Mouse (Mus musculus) midbrain, postnatal 0 days (tissue): Measurements from ENCODE around the gene Cdh13. TPM values are rescaled to one million over a fixed set of nuclear protein-coding genes. Genes with fewer than 3 reads are reported as not detected.

Experiments used
- ATAC-seq: fragments of 200-750 bp; cut with Nextera tagmentation; 2 replicates; pipeline ENCODE4 v1.8.0; 2017; ENCODE audit warnings: moderate number of reproducible peaks, mild to moderate bottlenecking, moderate TSS enrichment, moderate library complexity; ENCODE audit not compliant: low FRiP score
- DNase-seq: peaks from one replicate; pipeline ENCODE4 v3.0.0-alpha.2; 2015; ENCODE audit warnings: low spot score
- H3K27ac ChIP-seq: fragments of 300-500 bp; sonication (generic); 2 replicates; pipeline ENCODE4 v1.5.1; 2014; ENCODE audit warnings: low read depth, mild to moderate bottlenecking, low read length, mixed read lengths
- H3K27me3 ChIP-seq: fragments of 300-500 bp; sonication (generic); 2 replicates; pipeline ENCODE4 v1.6.1; 2014; ENCODE audit warnings: low read length, control low read depth, mixed read lengths; ENCODE audit not compliant: insufficient read depth
- H3K36me3 ChIP-seq: fragments of 300-500 bp; sonication (generic); 2 replicates; pipeline ENCODE4 v1.6.1; 2014; ENCODE audit warnings: low read length, control low read depth, mixed read lengths; ENCODE audit not compliant: insufficient read depth
- H3K4me1 ChIP-seq: fragments of 300-500 bp; sonication (generic); 2 replicates; pipeline ENCODE4 v1.6.1; 2014; ENCODE audit warnings: mild to moderate bottlenecking, control low read depth, antibody characterized with exemption, low read length, mixed read lengths; ENCODE audit not compliant: insufficient read depth
- H3K4me2 ChIP-seq: fragments of 300-500 bp; sonication (generic); 2 replicates; pipeline ENCODE4 v1.6.1; 2014; ENCODE audit warnings: low read depth, mild to moderate bottlenecking, low read length, mixed read lengths; ENCODE audit not compliant: poor library complexity, severe bottlenecking
- H3K4me3 ChIP-seq: fragments of 300-500 bp; sonication (generic); 2 replicates; pipeline ENCODE4 v1.5.1; 2014; ENCODE audit warnings: low read depth, mild to moderate bottlenecking, low read length, moderate library complexity
- H3K9ac ChIP-seq: fragments of 300-500 bp; sonication (generic); replicated peaks from 2 replicates; pipeline ENCODE4 v1.6.1; 2014; ENCODE audit warnings: mild to moderate bottlenecking, low read length, moderate library complexity, mixed read lengths; ENCODE audit not compliant: poor library complexity, severe bottlenecking
- H3K9me3 ChIP-seq: fragments of 300-500 bp; sonication (generic); 2 replicates; pipeline ENCODE4 v1.6.1; 2016; ENCODE audit warnings: low read length, control low read depth
- CTCF ChIP-seq: IDR thresholded peaks from 2 replicates; pipeline ENCODE4 v1.5.1; 2016; ENCODE audit warnings: antibody characterized with exemption, mild to moderate bottlenecking
- WGBS: fragments of 180-500 bp; shearing (Covaris S2); extraction: QIAGEN DNeasy Blood & Tissue Kit; methylation state at CpG from one replicate; pipeline ENCODE4 v1.1.7; 2014; 5-methylcytosine and 5-hydroxymethylcytosine counted together
- polyA plus RNA-seq: library from polyadenylated mRNA; unstranded; fragments of >200 nt; fragmentation: Nextera tagmentation; extraction: Ambion mirVana; gene quantifications from 2 replicates; pipeline ENCODE4 v1.2.1, GENCODE M21; 2015
- total RNA-seq: library from RNA; depleted of rRNA; stranded (reverse); fragments of >200 nt; gene quantifications from 2 replicates; pipeline ENCODE4 v1.2.3, GENCODE M21; 2014

Cdh13 gene
- total and polyA plus RNA-seq, 2 experiments from 2014 or later = 199 to 203 TPM

- Histone ChIP-seq H3K36me3 (no peaks in the 10 kb centered on the region), H3K27ac (no peak overlapping the region), H3K4me2 (no peak overlapping the region), H3K9ac (no peak overlapping the region), H3K27me3 (no peaks in the 10 kb centered on the region), H3K9me3 (no peaks in the 10 kb centered on the region), H3K4me1 (no peaks in the 10 kb centered on the region), H3K4me3 (no peak overlapping the region)
- ATAC-seq (no peak), DNase-seq (no peak)
- 80% methylated on average over 8 of the region's 8 CpGs for WGBS
- TF ChIP-seq CTCF = no peak
Measured at GRCm38 (mm10) chr8:118444651-118445207, 161.2 kb downstream of the Cdh13 start.

GRCm38 (mm10) chr8:118446516-118446915 lies 163.0 kb downstream of the Cdh13 start:
- no peaks in the 10 kb centered on the region for H3K27me3 ChIP-seq
- H3K9me3 ChIP-seq = no peaks in the 10 kb centered on the region
- WGBS = 76% methylated on average over 9 of the region's 9 CpGs
- H3K4me2 ChIP-seq = no peak overlapping the region
- DNase-seq (no peak), ATAC-seq (no peak)
- no peak for TF ChIP-seq CTCF
- H3K4me3 ChIP-seq = no peak overlapping the region
- no peaks in the 10 kb centered on the region for H3K36me3 ChIP-seq
- no peak overlapping the region for H3K27ac ChIP-seq
- no peak overlapping the region for H3K9ac ChIP-seq
- H3K4me1 ChIP-seq = no peaks in the 10 kb centered on the region

- no peak overlapping the region for H3K9ac ChIP-seq
- TF ChIP-seq CTCF = no peak
- no peak overlapping the region for H3K4me2 ChIP-seq
- H3K36me3 ChIP-seq = no peaks in the 10 kb centered on the region
- no peaks in the 10 kb centered on the region for H3K27me3 ChIP-seq
- ATAC-seq = no peak
- DNase-seq = no peak
- no peaks in the 10 kb centered on the region for H3K9me3 ChIP-seq
- H3K4me1 ChIP-seq = no peaks in the 10 kb centered on the region
- no peak overlapping the region for H3K4me3 ChIP-seq
- no peak overlapping the region for H3K27ac ChIP-seq
- 86% methylated on average over 6 of the region's 6 CpGs for WGBS
Measured at GRCm38 (mm10) chr8:118448011-118448410, 164.5 kb downstream of the Cdh13 start.

- Histone ChIP-seq H3K27ac (no peak overlapping the region), H3K4me1 (no peaks in the 10 kb centered on the region)
- no peak for ATAC-seq
Measured at GRCm38 (mm10) chr8:118452445-118453103, 169.0 kb downstream of the Cdh13 start.

GRCm38 (mm10) chr8:118455245-118455644 lies 171.7 kb downstream of the Cdh13 start:
- no peak for TF ChIP-seq CTCF
- H3K36me3 ChIP-seq = no peaks in the 10 kb centered on the region
- no peak overlapping the region for H3K27ac ChIP-seq
- ATAC-seq (no peak), DNase-seq (no peak)
- no peak overlapping the region for H3K4me3 ChIP-seq
- H3K4me1 ChIP-seq = no peaks in the 10 kb centered on the region
- H3K27me3 ChIP-seq = no peaks in the 10 kb centered on the region
- no peak overlapping the region for H3K9ac ChIP-seq
- H3K4me2 ChIP-seq = no peak overlapping the region
- WGBS = 73% methylated on average over 3 of the region's 3 CpGs
- no peaks in the 10 kb centered on the region for H3K9me3 ChIP-seq

More at GRCm38 (mm10) chr8:118452445-118453103, 169.0 kb downstream of the Cdh13 start:
- Histone ChIP-seq H3K27me3 (no peaks in the 10 kb centered on the region), H3K4me2 (no peak overlapping the region), H3K9ac (no peak overlapping the region), H3K4me3 (no peak overlapping the region), H3K36me3 (no peaks in the 10 kb centered on the region), H3K9me3 (no peaks in the 10 kb centered on the region)
- DNase-seq = peak; percentile 36
- TF ChIP-seq CTCF = no peak
- WGBS = 82% methylated on average over 11 of the region's 11 CpGs

DNA sequence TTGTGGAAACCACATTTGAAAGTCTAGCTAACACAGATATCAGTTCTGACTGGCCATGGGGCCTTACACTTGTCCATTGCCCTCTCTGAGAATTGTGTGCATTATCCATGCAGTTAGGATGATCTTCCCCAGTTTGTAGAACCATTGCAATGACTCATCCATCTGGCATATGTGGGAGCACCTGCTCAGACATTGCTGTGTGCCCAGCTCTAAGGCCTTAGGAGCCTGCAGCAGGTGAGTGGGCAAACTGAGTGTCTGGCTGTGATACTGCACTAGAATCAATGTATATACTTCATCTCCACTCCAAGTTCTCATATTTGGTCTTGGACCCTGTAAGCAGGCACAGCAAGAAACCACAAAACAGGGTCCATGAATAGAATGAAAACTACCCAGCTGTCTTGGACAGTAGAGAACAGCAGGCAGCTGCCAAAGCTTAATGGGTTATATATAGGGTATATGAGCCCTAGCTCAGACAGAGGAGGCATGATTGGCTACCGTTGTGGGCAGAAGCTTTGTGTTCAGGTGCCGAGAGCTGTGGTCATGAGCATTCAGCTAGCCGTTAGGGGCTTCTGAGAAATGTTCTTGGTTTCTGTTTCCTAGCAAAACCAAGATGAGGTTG lies 181.9 kb downstream of the Cdh13 start:
- Histone ChIP-seq H3K36me3 (no peaks in the 10 kb centered on the region), H3K27ac (no peak overlapping the region), H3K4me1 (no peaks in the 10 kb centered on the region), H3K9me3 (no peaks in the 10 kb centered on the region), H3K4me2 (no peak overlapping the region), H3K4me3 (no peak overlapping the region), H3K27me3 (no peaks in the 10 kb centered on the region), H3K9ac (no peak overlapping the region)
- ATAC-seq = no peak
- no peak for DNase-seq
- 97% methylated on average over 3 of the region's 3 CpGs for WGBS
- TF ChIP-seq CTCF = no peak
